Mouse (Mus musculus) ES-Bruce4 (cell line): ENCODE measurements around the gene Slc16a1.

Source experiments
- CTCF ChIP-seq: IDR thresholded peaks from one replicate; pipeline ENCODE4 v1.8.1; 2011; ENCODE audit warnings: low read depth, low read length
- EP300 ChIP-seq: IDR thresholded peaks from 2 replicates; pipeline ENCODE4 v1.6.1; 2011; ENCODE audit warnings: low read depth, low read length; ENCODE audit not compliant: insufficient read depth
- POLR2A ChIP-seq: IDR thresholded peaks from one replicate; pipeline ENCODE4 v1.8.1; 2011; ENCODE audit warnings: low read length; ENCODE audit not compliant: insufficient read depth

DNA sequence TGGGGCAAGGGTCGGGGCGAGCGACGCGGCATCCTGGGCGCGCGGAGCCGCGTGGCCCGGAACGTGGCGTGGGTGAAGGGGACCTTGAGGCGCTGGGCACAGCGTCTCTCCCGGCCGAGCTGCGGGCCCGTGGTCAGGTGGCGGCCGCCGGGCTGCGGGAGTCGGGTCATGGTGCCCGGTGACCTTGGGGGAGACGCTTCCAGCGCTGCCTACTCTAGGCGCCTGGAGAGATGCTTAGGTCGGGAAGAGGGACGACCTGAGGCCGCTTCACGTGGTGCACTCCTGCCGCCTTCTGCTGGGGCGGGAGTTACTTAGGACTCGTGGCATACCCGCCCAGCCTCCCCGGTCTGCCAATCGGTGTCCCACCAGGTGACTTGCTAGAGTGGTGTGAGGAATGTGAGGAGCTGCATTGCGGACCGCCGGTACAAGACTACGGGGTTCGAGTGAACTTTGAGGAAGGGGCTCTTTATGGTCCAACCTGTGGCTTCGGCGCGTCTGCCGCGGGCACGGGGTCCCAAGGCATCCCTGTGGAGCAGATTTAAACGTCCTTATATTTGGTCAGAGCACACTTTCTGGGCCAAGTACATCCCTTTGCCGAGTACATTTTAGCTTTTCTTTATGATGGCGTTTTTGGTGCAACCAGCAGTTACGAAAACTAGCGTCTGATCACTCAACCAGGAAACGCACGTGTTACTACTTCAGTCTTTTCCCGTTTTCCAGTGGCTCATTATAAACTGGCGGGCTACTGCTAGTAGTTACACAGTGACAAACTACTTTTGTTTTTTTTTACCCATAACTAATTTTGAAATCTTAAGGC lies 672 bp downstream of the Slc16a1 start:
- TF ChIP-seq CTCF (no peak), POLR2A (no peak), EP300 (no peak)
